Mouse (Mus musculus) frontal cortex, postnatal 25 days (tissue): ENCODE data around the gene 1700030K09Rik.

Experiments used
- DNase-seq, 2 experiments: peaks; one replicate each; pipeline ENCODE4 v3.0.0; 2022; ENCODE audit warnings: low spot score in 2 of 2

Gene 1700030K09Rik

DNA sequence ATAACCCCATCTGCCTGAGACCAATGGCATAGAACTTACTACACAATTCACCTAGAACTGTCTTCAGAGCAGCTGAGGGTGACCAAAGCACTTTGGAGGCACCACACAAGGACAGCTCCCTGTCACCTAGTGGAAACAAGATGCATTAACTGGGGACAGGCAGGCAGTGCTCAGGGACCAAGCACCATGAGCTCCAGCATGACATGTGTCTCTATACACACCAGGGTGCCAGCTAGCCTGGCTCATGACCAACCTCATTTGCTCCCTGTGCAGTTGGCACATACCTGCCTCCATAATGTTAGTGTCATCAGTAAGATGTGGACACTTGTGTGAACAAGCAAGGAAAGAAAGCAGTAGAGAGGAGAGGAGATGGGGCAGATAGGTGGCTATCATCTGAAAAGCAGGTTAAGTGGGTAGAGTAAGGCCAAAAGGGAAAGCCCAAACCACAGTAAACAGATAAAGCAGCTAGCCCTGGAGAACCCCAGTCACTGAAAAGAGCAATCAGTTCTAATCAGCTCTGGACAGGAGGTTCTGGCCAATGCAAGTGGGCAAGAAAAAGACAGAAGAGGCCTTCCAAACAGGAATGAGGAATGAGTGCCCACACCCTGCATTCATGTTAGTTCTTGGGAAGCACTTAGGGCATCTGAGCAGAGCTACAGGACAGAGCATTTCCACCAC is 61.1 kb downstream of the 1700030K09Rik start:
- DNase-seq, result no peak

DNA sequence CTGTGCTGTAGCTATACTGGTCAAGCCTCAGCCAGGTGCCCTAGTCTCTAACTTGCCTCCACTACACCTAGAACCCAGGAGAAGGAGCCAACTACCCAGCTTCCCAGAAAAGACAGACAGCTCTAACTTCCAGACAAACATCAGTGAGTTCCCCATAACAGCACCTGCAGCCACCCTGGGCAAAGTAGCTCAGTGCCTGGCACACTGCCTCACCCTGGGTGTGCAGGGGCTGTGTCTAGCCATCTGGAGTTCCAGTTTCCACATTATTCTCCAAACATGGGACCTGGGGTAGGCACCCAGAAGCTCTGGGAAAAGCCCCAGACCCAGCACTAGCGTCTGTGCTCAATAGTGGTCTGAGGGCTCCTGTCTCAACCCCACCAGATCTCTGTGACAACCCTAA is 63.8 kb downstream of the 1700030K09Rik start:
- DNase-seq, result no peak
